Mouse (Mus musculus): ENCODE results near the gene Foxn2.
"Not testable (repeated sequence)": the region's sequence is repeated elsewhere in the genome, so short reads cannot be mapped to it uniquely, and the experiment has no call there.

DNA sequence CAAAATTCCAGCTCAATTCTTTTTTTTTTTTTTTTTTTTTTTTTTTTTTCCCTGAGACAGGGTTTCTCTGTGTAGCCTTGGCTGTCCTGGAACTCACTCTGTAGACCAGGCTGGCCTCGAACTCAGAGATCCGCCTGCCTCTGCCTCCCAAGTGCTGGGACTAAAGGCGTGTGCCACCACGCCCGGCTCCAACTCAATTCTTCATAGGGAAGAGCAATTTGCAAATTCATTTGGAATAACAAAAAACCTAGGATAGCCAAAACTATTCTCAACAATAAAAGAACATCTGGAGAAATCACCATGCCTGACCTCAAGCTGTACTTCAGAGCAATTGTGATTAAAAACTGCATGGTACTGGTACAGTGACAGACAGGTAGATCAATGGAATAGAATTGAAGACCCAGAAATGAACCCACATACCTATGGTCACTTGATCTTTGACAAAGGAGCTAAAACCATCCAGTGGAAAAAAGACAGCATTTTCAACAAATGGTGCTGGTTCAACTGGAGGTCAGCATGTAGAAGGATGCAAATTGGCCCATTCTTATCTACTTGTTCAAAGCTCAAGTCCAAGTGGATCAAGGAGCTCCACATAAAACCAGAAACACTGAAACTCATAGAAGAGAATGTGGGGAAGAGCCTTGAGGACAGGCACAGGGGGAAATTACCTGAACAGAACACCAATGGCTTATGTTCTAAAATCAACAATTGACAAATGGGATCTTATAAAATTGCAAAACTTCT lies 28.3 kb downstream of the Foxn2 start:
- not testable (repeated sequence) for TF ChIP-seq FLI1 (IDR thresholded peaks at IDR 0.05; ENCODE audit: low read length); GATA1 (IDR thresholded peaks at IDR 0.05; ENCODE audit: borderline replicate concordance, low read length)

All from megakaryocyte, embryonic 14.5 days (primary cell).